Mouse (Mus musculus) bone marrow macrophage, adult 2 months (primary cell): Measurements from ENCODE around the gene Arl11.

Source experiments
- CTCF ChIP-seq: IDR thresholded peaks from 2 replicates; pipeline ENCODE4 v1.5.1; 2012; ENCODE audit warnings: low read depth, mild to moderate bottlenecking, low read length, moderate library complexity
- POLR2A ChIP-seq: IDR thresholded peaks from 2 replicates; pipeline ENCODE4 v1.6.1; 2012; ENCODE audit warnings: mild to moderate bottlenecking, low read depth, low read length, borderline replicate concordance

DNA sequence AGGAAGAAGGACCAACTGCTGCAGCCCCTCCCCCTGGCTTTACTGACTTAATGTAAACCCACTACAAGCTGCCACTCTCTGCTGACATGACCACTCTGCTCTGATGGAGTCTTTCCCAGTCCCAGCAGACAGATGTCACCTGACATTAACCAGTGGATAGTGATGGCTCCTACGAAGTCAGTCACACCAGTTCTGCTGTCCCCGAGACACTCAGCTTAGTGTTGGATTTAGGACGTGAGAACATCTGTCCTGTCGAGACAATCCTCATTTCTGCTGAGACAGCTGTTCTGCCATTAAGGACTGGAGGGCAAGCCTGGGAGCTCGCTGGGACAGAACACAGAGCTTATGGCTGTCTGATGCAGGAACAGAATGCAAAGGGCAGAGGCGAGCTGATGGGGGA is 41.3 kb downstream of the Arl11 start:
- TF ChIP-seq POLR2A, result no peak
- TF ChIP-seq CTCF, result no peak
